Mouse (Mus musculus) limb, embryonic 14.5 days (tissue): Measurements from ENCODE around the gene Hist1h3g. TPM values are rescaled to one million over a fixed set of nuclear protein-coding genes. Genes with fewer than 3 reads are reported as not detected.
"Not testable (repeated sequence)": the region's sequence is repeated elsewhere in the genome, so short reads cannot be mapped to it uniquely, and the experiment has no call there.

Source experiments
- ATAC-seq: fragments of 200-750 bp; cut with Nextera tagmentation; 2 replicates; pipeline ENCODE4 v1.8.0; 2017; ENCODE audit warnings: low read depth, moderate number of reproducible peaks, moderate TSS enrichment; ENCODE audit not compliant: low FRiP score
- DNase-seq: peaks from one replicate; pipeline ENCODE4 v3.0.0-alpha.2; 2015; ENCODE audit warnings: low spot score
- H3K27ac ChIP-seq: fragments of 300-500 bp; sonication (generic); replicated peaks from 2 replicates; pipeline ENCODE4 v1.5.1; 2014; ENCODE audit warnings: low read depth, mild to moderate bottlenecking, low read length, moderate library complexity, mixed read lengths
- H3K27me3 ChIP-seq: fragments of 300-500 bp; sonication (generic); 2 replicates; pipeline ENCODE4 v1.6.1; 2014; ENCODE audit warnings: low read length, mixed read lengths; ENCODE audit not compliant: control insufficient read depth, insufficient read depth
- H3K36me3 ChIP-seq: fragments of 300-500 bp; sonication (generic); 2 replicates; pipeline ENCODE4 v1.6.1; 2014; ENCODE audit warnings: mild to moderate bottlenecking, low read length, moderate library complexity, mixed read lengths; ENCODE audit not compliant: control insufficient read depth, insufficient read depth
- H3K4me1 ChIP-seq: fragments of 300-500 bp; sonication (generic); 2 replicates; pipeline ENCODE4 v1.6.1; 2014; ENCODE audit warnings: antibody characterized with exemption, low read length, mixed read lengths; ENCODE audit not compliant: control insufficient read depth, insufficient read depth
- H3K4me2 ChIP-seq: fragments of 300-500 bp; sonication (generic); replicated peaks from 2 replicates; pipeline ENCODE4 v1.6.1; 2014; ENCODE audit warnings: low read depth, mild to moderate bottlenecking, low read length, moderate library complexity; ENCODE audit not compliant: severe bottlenecking
- H3K4me3 ChIP-seq: fragments of 300-500 bp; sonication (generic); replicated peaks from 2 replicates; pipeline ENCODE4 v1.5.1; 2014; ENCODE audit warnings: low read length
- H3K9ac ChIP-seq: fragments of 300-500 bp; sonication (generic); 2 replicates; pipeline ENCODE4 v1.6.1; 2014; ENCODE audit warnings: mild to moderate bottlenecking, low read depth, low read length, moderate library complexity; ENCODE audit not compliant: severe bottlenecking
- H3K9me3 ChIP-seq: fragments of 300-500 bp; sonication (generic); 2 replicates; pipeline ENCODE4 v1.6.1; 2016; ENCODE audit warnings: low read length; ENCODE audit not compliant: control insufficient read depth
- POLR2A ChIP-seq: fragments of 200-500 bp; IDR thresholded peaks from 2 replicates; pipeline ENCODE4 v1.8.0; 2012; ENCODE audit warnings: inconsistent platforms, mild to moderate bottlenecking, moderate library complexity, borderline replicate concordance; ENCODE audit not compliant: insufficient read depth, insufficient read length; ENCODE audit errors: extremely low read depth
- WGBS: fragments of 180-500 bp; shearing (Covaris S2); extraction: QIAGEN DNeasy Blood & Tissue Kit; methylation state at CpG from one replicate; pipeline ENCODE4 v1.1.7; 2014; 5-methylcytosine and 5-hydroxymethylcytosine counted together
- polyA plus RNA-seq, 2 experiments: library from polyadenylated mRNA; depleted of rRNA in 1 of 2; stranded (reverse) in 1 of 2; unstranded in 1 of 2; fragments of >200 nt; fragmentation: Nextera tagmentation in 1 of 2; extraction: Ambion mirVana in 1 of 2; gene quantifications; 2 replicates each; pipeline versions ENCODE4 v1.2.1 to v1.2.3; 2012 to 2014

Gene Hist1h3g
- polyA plus RNA-seq (2012; rRNA removed) (32.6 and 62.7 TPM in 2 replicates), polyA plus RNA-seq (2014; fragmentation: Nextera tagmentation; extraction: Ambion mirVana) (4.1 and 6.7 TPM in 2 replicates)

DNA sequence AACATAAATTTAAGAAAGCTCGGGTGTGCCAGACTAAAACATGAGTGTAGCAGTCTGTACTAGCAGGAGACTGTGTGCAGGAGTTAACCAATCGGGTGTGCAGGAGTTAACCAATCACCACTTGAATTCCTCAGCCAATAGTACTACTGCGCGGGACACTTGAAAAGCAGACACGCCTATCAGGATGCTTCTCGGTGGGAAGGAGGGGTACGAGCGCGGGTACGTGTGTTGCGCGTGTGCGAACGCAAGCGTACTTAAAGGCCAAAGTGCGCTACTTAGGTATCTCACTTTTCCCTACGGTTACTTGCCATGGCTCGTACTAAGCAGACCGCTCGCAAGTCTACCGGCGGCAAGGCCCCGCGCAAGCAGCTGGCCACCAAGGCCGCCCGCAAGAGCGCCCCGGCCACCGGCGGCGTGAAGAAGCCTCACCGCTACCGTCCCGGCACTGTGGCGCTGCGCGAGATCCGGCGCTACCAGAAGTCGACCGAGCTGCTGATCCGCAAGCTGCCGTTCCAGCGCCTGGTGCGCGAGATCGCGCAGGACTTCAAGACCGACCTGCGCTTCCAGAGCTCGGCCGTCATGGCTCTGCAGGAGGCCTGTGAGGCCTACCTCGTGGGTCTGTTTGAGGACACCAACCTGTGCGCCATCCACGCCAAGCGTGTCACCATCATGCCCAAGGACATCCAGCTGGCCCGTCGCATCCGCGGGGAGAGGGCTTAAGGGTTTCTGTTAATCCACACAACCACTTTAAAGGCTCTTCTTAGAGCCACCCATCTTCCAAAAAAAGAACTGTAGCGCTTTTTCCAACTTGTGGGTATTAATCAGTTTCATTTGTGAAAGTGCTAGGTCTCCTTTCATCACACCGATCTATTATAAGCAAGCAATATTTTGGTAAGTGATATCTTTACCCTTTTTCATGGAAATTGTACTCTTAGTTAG is at the start of gene Hist1h3g:
Gene Hist1h3g (plus strand): TSS at position 286 of the 939 bp plus-strand sequence.
- ATAC-seq = peak; percentile 88
- H3K4me3 ChIP-seq = peak within 1 kb of the TSS; percentile 55
- TF ChIP-seq POLR2A = peak; percentile 73; the same call in 1 of the 2 replicates
- not testable (repeated sequence) for H3K36me3 ChIP-seq, H3K27me3 ChIP-seq, H3K9me3 ChIP-seq
- peak; percentile 98 for DNase-seq
- WGBS = under 1% methylated on average over 26 of the region's 62 CpGs
- H3K4me1 ChIP-seq = peaks cover 23% of the 10 kb centered on the region
- H3K9ac ChIP-seq = peak within 1 kb of the TSS; percentile 76
- peak within 1 kb of the TSS; percentile 49 for H3K4me2 ChIP-seq
- peak within 1 kb of the TSS; percentile 92 for H3K27ac ChIP-seq

DNA sequence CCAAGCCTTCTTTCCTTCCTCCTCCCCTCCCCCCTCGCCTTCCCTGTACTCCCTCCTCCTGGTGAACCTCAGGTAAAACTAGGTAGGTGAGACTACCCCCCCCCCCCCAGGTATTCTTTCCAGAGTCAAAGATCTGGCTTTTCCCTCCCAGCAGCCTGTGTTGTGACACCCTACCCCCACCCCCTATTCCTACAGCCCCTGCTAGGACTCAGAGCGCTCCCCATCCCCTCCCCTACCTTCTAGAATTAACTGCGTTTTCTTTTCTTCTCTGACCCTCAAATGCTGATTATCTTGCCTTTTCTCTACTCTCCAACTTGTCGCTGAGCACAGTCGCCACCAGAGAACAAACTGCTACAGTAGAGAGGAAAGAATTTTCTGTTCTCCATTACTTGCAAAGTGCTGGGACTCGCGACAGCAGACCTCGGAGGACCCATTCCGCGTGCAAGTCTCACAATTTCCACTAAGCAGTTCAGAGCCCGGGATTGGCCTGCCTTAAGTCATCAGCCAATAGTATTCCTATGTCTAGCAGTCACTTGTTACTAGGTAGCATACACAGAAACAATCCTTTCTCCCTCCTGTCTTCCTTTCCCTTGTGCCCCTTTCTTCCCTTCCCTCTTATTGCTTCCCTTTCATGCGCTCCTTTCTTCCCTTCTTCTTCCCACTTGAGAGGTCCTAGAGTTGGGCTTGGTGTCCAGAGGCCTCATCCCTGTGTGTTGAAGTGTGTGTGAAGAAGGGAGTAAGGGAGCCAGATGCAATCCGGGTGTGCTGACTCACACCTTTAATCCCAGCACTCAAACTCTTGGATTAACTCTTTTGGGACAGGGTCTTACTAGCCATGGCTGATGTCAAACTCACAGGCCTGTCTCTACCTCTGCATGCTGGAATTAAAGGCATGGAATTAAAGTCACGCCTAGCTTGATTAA is 46.6 kb upstream of the Hist1h3g start, which contains the start of gene Btn2a2:
Gene Btn2a2 (minus strand): TSS at position 458 of the 923 bp plus-strand sequence.
- WGBS = 4% methylated on average over 13 of the region's 14 CpGs
- peak within 1 kb of the TSS; percentile 66 for H3K4me2 ChIP-seq
- H3K4me3 ChIP-seq = peak within 1 kb of the TSS; percentile 44
- no peaks in the 10 kb centered on the region for H3K9me3 ChIP-seq
- no peak within 1 kb of the TSS for H3K27ac ChIP-seq
- DNase-seq = peak; percentile 93
- no peaks in the 10 kb centered on the region for H3K4me1 ChIP-seq
- peak; percentile 99 for ATAC-seq
- H3K36me3 ChIP-seq = no peaks in the 10 kb centered on the region
- H3K27me3 ChIP-seq = no peaks in the 10 kb centered on the region
- peak; percentile 38; the same call in 1 of the 2 replicates for TF ChIP-seq POLR2A
- peak within 1 kb of the TSS; percentile 43 for H3K9ac ChIP-seq

GRCm38 (mm10) chr13:23490863-23491262 is 44.4 kb upstream of the Hist1h3g start:
- no peak for TF ChIP-seq POLR2A
- no peak for DNase-seq
- WGBS = 66% methylated on average over 1 of the region's 1 CpGs
- no peaks in the 10 kb centered on the region for H3K4me1 ChIP-seq
- no peaks in the 10 kb centered on the region for H3K9me3 ChIP-seq
- no peak overlapping the region for H3K4me3 ChIP-seq
- no peak overlapping the region for H3K9ac ChIP-seq
- no peak overlapping the region for H3K4me2 ChIP-seq
- no peaks in the 10 kb centered on the region for H3K36me3 ChIP-seq
- no peak for ATAC-seq
- H3K27me3 ChIP-seq = no peaks in the 10 kb centered on the region
- no peak overlapping the region for H3K27ac ChIP-seq

- no peaks in the 10 kb centered on the region for H3K4me1 ChIP-seq
- no peaks in the 10 kb centered on the region for H3K36me3 ChIP-seq
- H3K4me3 ChIP-seq = no peak overlapping the region
- no peak overlapping the region for H3K27ac ChIP-seq
- no peak for ATAC-seq
- WGBS = 14% methylated on average over 1 of the region's 1 CpGs
- H3K27me3 ChIP-seq = no peaks in the 10 kb centered on the region
- no peak overlapping the region for H3K9ac ChIP-seq
- DNase-seq = no peak
- H3K9me3 ChIP-seq = no peaks in the 10 kb centered on the region
- TF ChIP-seq POLR2A = no peak
- no peak overlapping the region for H3K4me2 ChIP-seq
These were observed 44.0 kb upstream of the Hist1h3g start for GRCm38 (mm10) chr13:23491263-23491662.

- 9% methylated on average over 14 of the region's 14 CpGs for WGBS
- Histone ChIP-seq H3K27ac (no peak overlapping the region), H3K4me2 (peak overlapping the region; percentile 29), H3K9me3 (no peaks in the 10 kb centered on the region), H3K4me1 (no peaks in the 10 kb centered on the region), H3K27me3 (no peaks in the 10 kb centered on the region), H3K4me3 (0 out of 2 replicates have a peak overlapping the region, but pooled peaks have one; percentile 14), H3K36me3 (no peaks in the 10 kb centered on the region), H3K9ac (no peak overlapping the region)
- DNase-seq (no peak), ATAC-seq (no peak)
- TF ChIP-seq POLR2A = no peak
These were observed 43.2 kb upstream of the Hist1h3g start for GRCm38 (mm10) chr13:23491990-23492389.
